Mouse (Mus musculus): ENCODE data around the gene Slc17a9.
A peak's percentile ranks its signal among the peaks of the same experiment; 100 is the strongest.
"Not testable (repeated sequence)": the region's sequence is repeated elsewhere in the genome, so short reads cannot be mapped to it uniquely, and the experiment has no call there.

The Slc17a9 gene

GRCm38 (mm10) chr2:180710276-180711155 is 14.5 kb upstream of the Slc17a9 start:
- no peak for DNase-seq

- DNase-seq = no peak
These were observed 13.5 kb upstream of the Slc17a9 start for GRCm38 (mm10) chr2:180711527-180711926.

- DNase-seq = no peak
These were observed 12.9 kb upstream of the Slc17a9 start for GRCm38 (mm10) chr2:180712037-180712689.

- not testable (repeated sequence) for DNase-seq
These were observed 2.3 kb upstream of the Slc17a9 start for GRCm38 (mm10) chr2:180722748-180723147.

GRCm38 (mm10) chr2:180723865-180724264 is 1.2 kb upstream of the Slc17a9 start:
- no peak for DNase-seq

- DNase-seq = no peak
These were observed 333 bp downstream of the Slc17a9 start for GRCm38 (mm10) chr2:180725414-180725778.

- no peak for DNase-seq
These were observed 980 bp downstream of the Slc17a9 start for GRCm38 (mm10) chr2:180725856-180726629.

- DNase-seq = peak; percentile 61
These were observed 1.8 kb downstream of the Slc17a9 start for GRCm38 (mm10) chr2:180726658-180727442.

GRCm38 (mm10) chr2:180727613-180728021 is 2.6 kb downstream of the Slc17a9 start:
- no peak for DNase-seq

GRCm38 (mm10) chr2:180731036-180731435 is 6.0 kb downstream of the Slc17a9 start:
- peak; percentile 24 for DNase-seq

GRCm38 (mm10) chr2:180731984-180732383 is 6.9 kb downstream of the Slc17a9 start:
- DNase-seq = no peak

- DNase-seq = no peak
These were observed 10.2 kb downstream of the Slc17a9 start for GRCm38 (mm10) chr2:180735232-180735631.

GRCm38 (mm10) chr2:180737984-180738383 is 12.9 kb downstream of the Slc17a9 start:
- no peak for DNase-seq

GRCm38 (mm10) chr2:180740349-180740748 is 15.3 kb downstream of the Slc17a9 start:
- no peak for DNase-seq

- no peak for DNase-seq
These were observed 16.4 kb downstream of the Slc17a9 start for GRCm38 (mm10) chr2:180741421-180741820.

- DNase-seq = no peak
These were observed 17.8 kb downstream of the Slc17a9 start for GRCm38 (mm10) chr2:180742820-180743219.

GRCm38 (mm10) chr2:180743321-180743720 is 18.3 kb downstream of the Slc17a9 start:
- no peak for DNase-seq

- DNase-seq = peak; percentile 94
These were observed 20.3 kb downstream of the Slc17a9 start for GRCm38 (mm10) chr2:180745248-180745927.

- DNase-seq = no peak
These were observed 21.6 kb downstream of the Slc17a9 start for GRCm38 (mm10) chr2:180746569-180747192.

- DNase-seq = no peak
These were observed 23.8 kb downstream of the Slc17a9 start for GRCm38 (mm10) chr2:180748904-180749303.

GRCm38 (mm10) chr2:180754976-180755688 is 30.1 kb downstream of the Slc17a9 start:
- no peak for DNase-seq

Measured in lung, postnatal 36 days (tissue).